Mouse (Mus musculus) skeletal muscle tissue, postnatal 0 days (tissue): ENCODE data around the gene Kap. TPM values are rescaled to one million over a fixed set of nuclear protein-coding genes. Genes with fewer than 3 reads are reported as not detected.

Source experiments
- polyA plus RNA-seq: library from polyadenylated mRNA; unstranded; fragments of >200 nt; fragmentation: Nextera tagmentation; extraction: Ambion mirVana; gene quantifications from 2 replicates; pipeline ENCODE4 v1.2.1, GENCODE M21; 2015

The Kap gene
- not detected in 2 replicates for polyA plus RNA-seq

GRCm38 (mm10) chr6:133853526-133853925 is at the start of gene Kap:
TSS of gene Kap (minus strand) at chr6:133853762.

Other genes with a start within 250 kb of the Kap start
- gene Etv6, start 181.9 kb upstream of the Kap start, polyA plus RNA-seq: 4.6 and 5.7 TPM in 2 replicates